Mouse (Mus musculus): ENCODE data around the gene Cypt2. TPM values are rescaled to one million over a fixed set of nuclear protein-coding genes. Genes with fewer than 3 reads are reported as not detected.
"Not testable (repeated sequence)": the region's sequence is repeated elsewhere in the genome, so short reads cannot be mapped to it uniquely, and the experiment has no call there.

Gene Cypt2
- not detected in 2 replicates for polyA plus RNA-seq (2016; fragmentation: Nextera tagmentation; extraction: Ambion mirVana)

- not testable (repeated sequence) for DNase-seq (ENCODE audit: extremely low spot score, low spot score); H3K27ac ChIP-seq; H3K4me3 ChIP-seq; H3K9me3 ChIP-seq; H3K36me3 ChIP-seq (replicated peaks); H3K4me1 ChIP-seq
- peaks cover 48% of the 10 kb centered on the region for H3K27me3 ChIP-seq (ENCODE audit: poor library complexity, severe bottlenecking)
- WGBS: 93% methylated on average over 4 of the region's 4 CpGs
Observed at GRCm38 (mm10) chrX:105499472-105499871, at the start of gene Cypt2. Gene Cypt2 (plus strand): TSS chrX:105499772.

- no peak for DNase-seq (ENCODE audit: extremely low spot score, low spot score)
- no peaks in the 10 kb centered on the region for H3K36me3 ChIP-seq (replicated peaks)
- H3K4me1 ChIP-seq: no peaks in the 10 kb centered on the region
- no peak overlapping the region for H3K4me3 ChIP-seq
- H3K9me3 ChIP-seq: no peaks in the 10 kb centered on the region
- 75% methylated on average over 6 of the region's 6 CpGs for WGBS
- H3K27ac ChIP-seq: no peak overlapping the region
- peaks cover 19% of the 10 kb centered on the region for H3K27me3 ChIP-seq (ENCODE audit: poor library complexity, severe bottlenecking)
Observed at GRCm38 (mm10) chrX:105546234-105546633, 46.7 kb downstream of the Cypt2 start.

Measured in forebrain, embryonic 10.5 days (tissue).